Mouse (Mus musculus) CH12.LX (cell line): ENCODE data around the gene Adgra1.

Experiments
- CTCF ChIP-seq, 2 experiments: IDR thresholded peaks in 1 of 2; conservative IDR thresholded peaks in 1 of 2; 2 replicates each; pipeline ENCODE4 v1.5.1; 2011 to 2012; ENCODE audit warnings: low read depth in 2 of 2, low read length in 2 of 2, improper control_type of control experiment in 1 of 2, inconsistent platforms in 1 of 2, mild to moderate bottlenecking in 1 of 2, moderate library complexity in 1 of 2
- E2F4 ChIP-seq: IDR thresholded peaks from 2 replicates; pipeline ENCODE4 v1.6.1; 2011; ENCODE audit warnings: low read depth, low read length, improper control_type of control experiment; ENCODE audit not compliant: insufficient replicate concordance
- NELFE ChIP-seq: IDR thresholded peaks from 2 replicates; pipeline ENCODE4 v1.6.1; 2011; ENCODE audit warnings: low read depth, low read length, improper control_type of control experiment
- PAX5 ChIP-seq: IDR thresholded peaks from 2 replicates; pipeline ENCODE4 v1.6.1; 2012; ENCODE audit warnings: low read length, inconsistent platforms, mixed read lengths
- POLR2A ChIP-seq: IDR thresholded peaks from 2 replicates; pipeline ENCODE4 v1.6.1; 2011; ENCODE audit warnings: low read depth, mild to moderate bottlenecking, improper control_type of control experiment, low read length
- SIN3A ChIP-seq: IDR thresholded peaks from 2 replicates; pipeline ENCODE4 v1.6.1; 2012; ENCODE audit warnings: low read length, improper control_type of control experiment, inconsistent platforms

GRCm38 (mm10) chr7:139843776-139844175 is 9.8 kb downstream of the Adgra1 start:
- no peak for TF ChIP-seq POLR2A
- TF ChIP-seq CTCF (conservative IDR thresholded peaks at IDR 0.05 in 1 of 2, IDR thresholded peaks at IDR 0.05 in 1 of 2; ENCODE audit: low read depth in 2 of 2, low read length in 2 of 2): no peak
- TF ChIP-seq PAX5: no peak
- TF ChIP-seq SIN3A: no peak
- TF ChIP-seq E2F4: no peak
- TF ChIP-seq NELFE: no peak
